Comparison of ENCODE assay signal across 21 mouse cellular contexts in the genomic region with DNA sequence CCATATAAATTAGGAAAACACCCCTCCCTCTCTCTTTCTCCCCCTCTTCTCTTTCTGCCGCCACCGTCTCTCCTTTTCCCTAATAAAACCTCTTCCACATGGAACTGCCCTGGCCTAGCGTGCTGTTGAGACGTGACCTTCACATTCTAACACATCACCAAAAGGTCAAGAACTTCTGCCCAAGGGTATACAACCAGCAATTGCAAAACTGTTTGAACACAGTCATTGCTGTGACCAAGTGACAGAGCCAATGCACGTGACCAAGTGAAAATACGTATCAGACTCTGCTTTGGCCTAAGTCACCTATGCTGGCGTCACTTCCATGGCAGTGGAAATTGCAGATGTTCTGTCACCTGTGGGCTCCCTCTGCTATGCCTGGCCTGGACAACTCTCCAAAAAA. TPM values are rescaled to one million over a fixed set of nuclear protein-coding genes. Genes with fewer than 3 reads are reported as not detected.
DNase-seq lines count a peak whose midpoint lies in the region; ATAC-seq and TF ChIP-seq lines count a peak whose summit lies in the region.
"Had no signal": no experiment of that assay in that cellular context is flagged by ENCODE, and none has a peak within 500 bp of the region (broad histone marks: within the 10 kb centered on the region; RNA-seq: fewer than 3 reads in every experiment).

No protein-coding gene starts in this region.

- H3K4me3 ChIP-seq in liver, postnatal 0 days (ENCODE audit: low read depth, low read length): no peak overlapping the region
- no peak overlapping the region for H3K4me3 ChIP-seq in liver, embryonic 11.5 days (ENCODE audit: low read depth, low read length)
- no peak overlapping the region for H3K4me3 ChIP-seq in bone marrow, adult 2 months (replicated peaks; ENCODE audit: control insufficient read depth, low read depth, low read length)
- H3K4me3 ChIP-seq: embryonic facial prominence, embryonic 15.5 days; erythroblast, embryonic 14.5 days; forebrain, embryonic 10.5 days; heart, embryonic 12.5 days; hindbrain, embryonic 12.5 days had no signal

- H3K9me3 ChIP-seq in liver, postnatal 0 days (ENCODE audit: low read length): no peaks in the 10 kb centered on the region
- no peaks in the 10 kb centered on the region for H3K9me3 ChIP-seq in liver, embryonic 11.5 days (ENCODE audit: control insufficient read depth, low read length)
- H3K9me3 ChIP-seq: embryonic facial prominence, embryonic 15.5 days; forebrain, embryonic 10.5 days; heart, embryonic 12.5 days; hindbrain, embryonic 12.5 days had no signal

- DNase-seq in heart, adult 11 months: peak; percentile 25
- no peak for DNase-seq in heart, adult 9 months (ENCODE audit: low spot score in 2 of 2)
- DNase-seq in liver, postnatal 0 days: peak; percentile 38
- DNase-seq in liver, embryonic 11.5 days (ENCODE audit: low spot score): no peak
- DNase-seq in right cerebral cortex, postnatal 14 days: no peak
- DNase-seq in embryo, embryonic 9.5 days (ENCODE audit: extremely low spot score): no peak
- DNase-seq: cerebellum, adult 2 months; cerebellum, postnatal 10 days; gastrocnemius, postnatal 36 days; heart, adult 18-20 months; heart, postnatal 4 days; kidney, adult 11 months had no signal

- WGBS in liver, postnatal 0 days (ENCODE audit: insufficient replicate concordance): 64% methylated on average over 7 of the region's 7 CpGs
- WGBS in liver, embryonic 11.5 days: 86% methylated on average over 7 of the region's 7 CpGs
- WGBS in bone marrow, adult 2 months: 65% methylated on average over 7 of the region's 7 CpGs

- TF ChIP-seq POLR2A in bone marrow, adult 2 months (IDR thresholded peaks at IDR 0.05; ENCODE audit: borderline replicate concordance, control insufficient read depth, low read depth, low read length): no peak

- peak; percentile 78 for ATAC-seq in liver, postnatal 0 days
- ATAC-seq in liver, embryonic 11.5 days (replicated peaks; ENCODE audit: low FRiP score): no peak
- ATAC-seq: forebrain, embryonic 14.5 days; hindbrain, embryonic 16.5 days; inflammation-experienced regulatory T-cells, adult 6 months had no signal

- no peak overlapping the region for H3K4me2 ChIP-seq in liver, postnatal 0 days (ENCODE audit: low read depth, low read length)
- no peak overlapping the region for H3K4me2 ChIP-seq in liver, embryonic 11.5 days
- H3K4me2 ChIP-seq: embryonic facial prominence, embryonic 15.5 days; heart, embryonic 12.5 days; hindbrain, embryonic 12.5 days had no signal

- no peak for TF ChIP-seq CTCF in liver, postnatal 0 days (IDR thresholded peaks at IDR 0.05; ENCODE audit: low read depth)
- no peak for TF ChIP-seq CTCF in bone marrow, adult 2 months (IDR thresholded peaks at IDR 0.05; ENCODE audit: control insufficient read depth, insufficient read depth, low read length)

- H3K27ac ChIP-seq in liver, postnatal 0 days (ENCODE audit: low read depth): peak overlapping the region; percentile 73
- H3K27ac ChIP-seq in liver, embryonic 11.5 days (ENCODE audit: low read depth, low read length): no peak overlapping the region
- peak overlapping the region; percentile 16; the same call in 1 of the 2 replicates for H3K27ac ChIP-seq in bone marrow, adult 2 months (ENCODE audit: control insufficient read depth, insufficient read depth, low read depth, low read length, poor library complexity)
- H3K27ac ChIP-seq: embryonic facial prominence, embryonic 15.5 days; forebrain, embryonic 10.5 days; hindbrain, embryonic 12.5 days had no signal

- TF ChIP-seq EP300 in liver, postnatal 0 days (IDR thresholded peaks at IDR 0.05; ENCODE audit: low read depth): peak; percentile 13; the same call in 1 of the 2 replicates

- no peaks in the 10 kb centered on the region for H3K36me3 ChIP-seq in liver, postnatal 0 days (replicated peaks; ENCODE audit: insufficient read depth, low read length)
- H3K36me3 ChIP-seq in liver, embryonic 11.5 days (ENCODE audit: control insufficient read depth, insufficient read depth, low read length): no peaks in the 10 kb centered on the region
- H3K36me3 ChIP-seq: embryonic facial prominence, embryonic 15.5 days; forebrain, embryonic 10.5 days; heart, embryonic 12.5 days; hindbrain, embryonic 12.5 days had no signal

- H3K4me1 ChIP-seq in liver, postnatal 0 days (ENCODE audit: insufficient read depth): peaks cover 32% of the 10 kb centered on the region
- 0 out of 2 replicates have a peak, but pooled peaks cover 3% of the 10 kb centered on the region for H3K4me1 ChIP-seq in liver, embryonic 11.5 days (replicated peaks; ENCODE audit: control insufficient read depth, insufficient read depth, low read length)
- H3K4me1 ChIP-seq in bone marrow, adult 2 months (ENCODE audit: control insufficient read depth, insufficient read depth, low read length): peaks cover 8% of the 10 kb centered on the region; the same call in 1 of the 2 replicates

- no peak overlapping the region for H3K9ac ChIP-seq in liver, postnatal 0 days (replicated peaks)
- H3K9ac ChIP-seq in liver, embryonic 11.5 days (ENCODE audit: low read depth, low read length): no peak overlapping the region
- H3K9ac ChIP-seq: embryonic facial prominence, embryonic 15.5 days; heart, embryonic 12.5 days; hindbrain, embryonic 12.5 days had no signal

- H3K27me3 ChIP-seq in liver, postnatal 0 days (ENCODE audit: insufficient read depth, low read length): no peaks in the 10 kb centered on the region
- peaks cover 8% of the 10 kb centered on the region for H3K27me3 ChIP-seq in liver, embryonic 11.5 days (replicated peaks; ENCODE audit: control insufficient read depth, insufficient read depth, low read length)

RNA-seq across cellular contexts. Expression of gene Pik3ap1, which starts 3.3 kb away (rescaled TPM):
- 17.1 and 21.8 TPM in 2 replicates for polyA plus RNA-seq in liver, postnatal 0 days (2015; fragmentation: Nextera tagmentation; extraction: Ambion mirVana)
- polyA plus RNA-seq in liver, embryonic 11.5 days (2014; fragmentation: Nextera tagmentation; extraction: Ambion mirVana): 5.4 and 5.6 TPM in 2 replicates
- 10.0 and 19.2 TPM in 2 replicates for polyA plus RNA-seq in bone marrow, adult 2 months (2011; ENCODE audit: insufficient read depth, insufficient read length, low replicate concordance, missing spikeins)

Comparison
In these comparisons a context has a peak if more than half of its experiments do, and no peak if none do; other contexts are left out.
1. DNase-seq: peak in heart, adult 11 months (single experiment) and liver, postnatal 0 days (single experiment); none in heart, adult 9 months (0 of 2), liver, embryonic 11.5 days (single experiment), right cerebral cortex, postnatal 14 days (single experiment) and embryo, embryonic 9.5 days (single experiment).